Mouse (Mus musculus) cerebellum, adult 2 months (tissue): Measurements from ENCODE around the gene Mfap4. TPM values are rescaled to one million over a fixed set of nuclear protein-coding genes. Genes with fewer than 3 reads are reported as not detected.

Source experiments
- DNase-seq, 2 experiments: peaks; one replicate each; pipeline ENCODE4 v3.0.0; 2021
- H3K27ac ChIP-seq: fragments of 200-500 bp; 2 replicates; pipeline ENCODE4 v1.5.1; 2012; ENCODE audit warnings: low read length, control low read depth, inconsistent platforms; ENCODE audit not compliant: insufficient read depth
- H3K27me3 ChIP-seq: fragments of 200-500 bp; 2 replicates; pipeline ENCODE4 v1.6.1; 2012; ENCODE audit warnings: inconsistent platforms, mild to moderate bottlenecking, low read length, moderate library complexity; ENCODE audit not compliant: control insufficient read depth, insufficient read depth
- H3K4me1 ChIP-seq: fragments of 200-500 bp; 2 replicates; pipeline ENCODE4 v1.6.1; 2011; ENCODE audit warnings: low read length; ENCODE audit not compliant: control insufficient read depth, insufficient read depth
- H3K4me3 ChIP-seq: fragments of 200-500 bp; replicated peaks from 2 replicates; pipeline ENCODE3; 2011; ENCODE audit warnings: mild to moderate bottlenecking, low read depth, low read length, control low read depth; ENCODE audit not compliant: insufficient read depth
- CTCF ChIP-seq: fragments of 200-500 bp; IDR thresholded peaks from 2 replicates; pipeline ENCODE4 v1.5.1; 2011; ENCODE audit warnings: low read depth, mild to moderate bottlenecking, control low read depth, low read length, moderate library complexity, borderline replicate concordance; ENCODE audit not compliant: insufficient read depth
- POLR2A ChIP-seq: fragments of 200-500 bp; IDR thresholded peaks from 2 replicates; pipeline ENCODE4 v1.6.1; 2011; ENCODE audit warnings: low read length, control low read depth, borderline replicate concordance; ENCODE audit not compliant: insufficient read depth
- WGBS: fragments of 180-500 bp; shearing (Covaris S2); methylation state at CpG from one replicate; pipeline ENCODE4 v1.1.7; 2018; 5-methylcytosine and 5-hydroxymethylcytosine counted together
- polyA plus RNA-seq: library from polyadenylated mRNA; depleted of rRNA; stranded (reverse); fragments of >200 nt; gene quantifications from 2 replicates; pipeline ENCODE4 v1.2.3, GENCODE M21; 2012

Gene Mfap4
- polyA plus RNA-seq, 1 experiment, result 1.9 TPM

- 10% methylated on average over 9 of the region's 9 CpGs for WGBS
- Histone ChIP-seq H3K27me3 (no peaks in the 10 kb centered on the region), H3K4me3 (peak overlapping the region; percentile 83), H3K4me1 (peaks cover 27% of the 10 kb centered on the region), H3K27ac (peak overlapping the region; percentile 80)
- DNase-seq, result peak; percentile 79 to 89
- TF ChIP-seq CTCF (no peak), POLR2A (no peak)
Observed at GRCm38 (mm10) chr11:61448599-61449225, 36.5 kb upstream of the Mfap4 start.

DNA sequence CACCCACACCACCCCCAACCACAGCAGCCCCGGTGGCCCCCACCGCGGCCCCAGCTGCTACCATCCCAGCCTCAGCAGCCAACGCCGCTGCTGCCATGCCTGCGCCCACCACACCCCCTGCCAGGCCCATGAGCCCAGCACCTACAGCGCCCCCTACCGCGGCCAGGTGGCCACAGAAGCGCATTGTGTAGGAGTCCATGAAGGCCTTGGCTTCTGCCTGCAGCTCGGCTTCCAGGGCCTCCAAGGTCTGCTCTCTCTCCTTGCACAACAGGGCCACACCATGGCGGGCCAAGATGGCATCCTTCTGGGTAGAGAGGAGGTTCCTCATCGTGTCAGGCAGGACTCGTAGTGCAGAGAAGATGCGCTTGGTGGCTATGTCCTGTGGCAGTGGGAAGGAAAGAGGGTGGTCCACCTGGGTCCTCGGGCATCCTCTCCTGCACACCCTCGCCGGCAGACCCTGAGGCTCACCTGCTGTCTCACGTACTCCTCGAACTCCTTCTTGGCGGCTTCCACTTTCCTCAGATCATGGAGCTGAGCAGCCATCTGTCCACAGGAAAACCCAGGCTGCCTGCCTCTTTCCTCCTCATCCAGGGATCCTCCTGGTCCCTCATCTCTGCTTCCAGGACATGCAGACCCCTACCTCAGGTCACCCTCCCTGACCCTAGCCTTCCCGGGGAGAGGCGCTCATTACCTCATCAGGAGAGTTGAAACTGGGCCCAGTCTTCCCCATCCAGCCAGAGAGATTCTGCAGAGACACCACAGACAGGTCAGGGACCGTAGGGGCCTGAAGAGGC lies 35.5 kb upstream of the Mfap4 start:
- DNase-seq, result peak; percentile 68 to 73
- peak overlapping the region; percentile 80 for H3K27ac ChIP-seq
- TF ChIP-seq CTCF (peak; percentile 48; the same call in 1 of the 2 replicates), POLR2A (peak; percentile 24; the same call in 1 of the 2 replicates)
- peaks cover 29% of the 10 kb centered on the region for H3K4me1 ChIP-seq
- peak overlapping the region; percentile 83 for H3K4me3 ChIP-seq
- WGBS, result 17% methylated on average over 24 of the region's 24 CpGs
- H3K27me3 ChIP-seq, result no peaks in the 10 kb centered on the region

DNA sequence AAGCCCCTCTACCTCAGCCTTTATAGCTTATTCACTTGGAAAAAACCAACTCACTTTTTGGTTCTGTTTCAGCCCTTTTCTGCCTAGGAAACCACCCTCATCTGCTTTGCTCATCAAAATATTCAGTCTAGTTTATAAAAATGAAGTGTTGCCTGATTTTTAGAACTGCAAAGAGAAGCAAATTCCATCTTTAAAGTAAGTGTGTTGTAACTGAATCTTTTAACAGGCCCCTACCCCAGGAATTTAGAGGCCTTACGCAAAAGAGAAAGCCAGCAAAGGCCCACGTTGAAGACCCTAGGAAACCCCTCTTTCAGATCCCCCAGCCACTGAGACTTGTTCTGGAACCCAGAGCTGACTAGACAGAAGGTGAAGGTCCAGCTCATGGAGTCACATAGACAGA lies 21.2 kb upstream of the Mfap4 start:
- Histone ChIP-seq H3K27me3 (no peaks in the 10 kb centered on the region), H3K4me3 (no peak overlapping the region), H3K4me1 (peaks cover 14% of the 10 kb centered on the region; the same call in 1 of the 2 replicates), H3K27ac (no peak overlapping the region)
- WGBS, result 79% methylated on average over 2 of the region's 2 CpGs
- TF ChIP-seq CTCF (no peak), POLR2A (no peak)
- no peak for DNase-seq

DNA sequence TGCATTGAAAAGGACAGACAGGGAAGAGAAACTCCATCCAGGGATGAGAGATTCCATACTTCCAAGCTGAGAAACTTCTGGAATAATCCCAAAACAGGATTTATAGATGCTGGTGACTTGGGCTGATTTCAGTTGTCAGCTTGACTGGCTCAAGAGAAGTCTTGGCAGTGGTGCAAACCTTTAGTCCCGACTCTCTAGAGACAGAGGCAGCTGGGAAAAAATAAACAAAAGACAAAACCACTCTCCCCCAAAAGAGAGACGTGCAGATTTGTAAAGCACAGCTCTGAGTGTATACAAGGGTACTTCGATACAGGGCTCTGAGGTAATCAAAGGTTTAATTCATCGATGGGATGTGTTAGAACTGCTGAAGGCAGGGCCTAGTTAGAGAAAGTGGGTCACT lies 19.8 kb upstream of the Mfap4 start:
- 55% methylated on average over 4 of the region's 4 CpGs for WGBS
- Histone ChIP-seq H3K27ac (no peak overlapping the region), H3K27me3 (no peaks in the 10 kb centered on the region), H3K4me3 (no peak overlapping the region), H3K4me1 (peaks cover 27% of the 10 kb centered on the region)
- TF ChIP-seq POLR2A, result no peak
- TF ChIP-seq CTCF, result no peak
- DNase-seq, result no peak

DNA sequence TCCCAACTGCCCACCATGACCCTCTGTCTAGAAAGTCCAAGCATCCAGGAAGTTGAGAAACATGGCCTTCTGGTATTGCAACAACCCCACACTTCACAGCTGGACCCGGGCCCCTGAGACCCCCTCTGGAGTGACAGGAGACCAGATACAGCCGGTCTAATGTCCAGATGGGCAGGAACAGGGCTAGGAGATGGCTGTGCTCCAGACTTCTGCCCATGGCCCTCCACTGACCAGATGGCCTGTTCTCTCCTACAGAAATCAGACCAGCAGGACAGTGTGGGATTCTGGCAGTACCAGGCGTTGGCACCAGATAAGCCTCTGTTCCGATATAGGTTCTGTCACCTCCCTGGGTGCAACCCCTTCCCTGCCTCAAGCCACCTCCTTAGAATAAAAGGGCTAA lies 16.7 kb upstream of the Mfap4 start:
- H3K27ac ChIP-seq, result peak overlapping the region; percentile 98
- H3K27me3 ChIP-seq, result no peaks in the 10 kb centered on the region
- TF ChIP-seq CTCF, result no peak
- no peak for TF ChIP-seq POLR2A
- peak; percentile 94 to 97 for DNase-seq
- H3K4me1 ChIP-seq, result peaks cover 35% of the 10 kb centered on the region
- 7% methylated on average over 4 of the region's 4 CpGs for WGBS
- no peak overlapping the region for H3K4me3 ChIP-seq

GRCm38 (mm10) chr11:61469317-61469917 lies 15.8 kb upstream of the Mfap4 start:
- DNase-seq, result peak in 1 of 2 experiments; percentile 55
- TF ChIP-seq POLR2A (no peak), CTCF (no peak)
- Histone ChIP-seq H3K27ac (peak overlapping the region; percentile 98), H3K27me3 (no peaks in the 10 kb centered on the region), H3K4me3 (no peak overlapping the region), H3K4me1 (peaks cover 35% of the 10 kb centered on the region)
- 45% methylated on average over 7 of the region's 7 CpGs for WGBS

DNA sequence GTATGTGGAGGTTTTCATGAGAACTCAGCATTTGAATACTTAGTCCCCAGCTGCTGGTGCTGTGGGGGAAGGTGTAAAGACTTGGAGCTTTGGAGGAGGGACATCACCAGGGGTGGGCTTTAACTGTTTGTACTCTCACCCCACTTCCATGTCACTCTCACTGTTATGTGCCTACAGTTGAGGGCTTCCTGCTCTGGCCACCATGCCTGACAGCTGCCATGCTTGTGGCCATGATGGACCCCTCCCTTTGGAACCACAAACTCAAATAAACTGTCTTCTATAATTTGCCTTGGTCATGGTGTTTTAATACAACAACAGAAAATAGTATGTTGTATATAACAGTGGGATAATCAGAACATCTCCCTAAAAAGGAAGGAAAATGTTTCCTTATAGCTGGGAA lies 14.4 kb upstream of the Mfap4 start:
- no peak overlapping the region for H3K4me3 ChIP-seq
- no peak for DNase-seq
- TF ChIP-seq CTCF (no peak), POLR2A (no peak)

More for the DNA sequence above, 14.4 kb upstream of the Mfap4 start:
- H3K27me3 ChIP-seq, result no peaks in the 10 kb centered on the region
- H3K27ac ChIP-seq, result peak overlapping the region; percentile 59
- H3K4me1 ChIP-seq, result peaks cover 35% of the 10 kb centered on the region
